Mouse (Mus musculus) thymus, adult 2 months (tissue): ENCODE measurements around the gene Xpc.

Source experiments
- CTCF ChIP-seq: fragments of 200-500 bp; IDR thresholded peaks from 2 replicates; pipeline ENCODE4 v1.5.1; 2012; ENCODE audit warnings: mild to moderate bottlenecking, control low read depth, low read length, moderate library complexity, borderline replicate concordance; ENCODE audit not compliant: control insufficient read depth, poor library complexity, insufficient read depth; ENCODE audit errors: extremely low read depth
- POLR2A ChIP-seq: fragments of 200-500 bp; IDR thresholded peaks from 2 replicates; pipeline ENCODE4 v1.6.1; 2012; ENCODE audit warnings: mild to moderate bottlenecking, low read length, control low read depth, moderate library complexity; ENCODE audit not compliant: control insufficient read depth, poor library complexity, insufficient read depth; ENCODE audit errors: extremely low read depth

- TF ChIP-seq CTCF (no peak), POLR2A (no peak)
Measured at GRCm38 (mm10) chr6:91508041-91508440, 7.6 kb downstream of the Xpc start.
